Comparison of ENCODE assay signal across 8 mouse cellular contexts in the genomic region with DNA sequence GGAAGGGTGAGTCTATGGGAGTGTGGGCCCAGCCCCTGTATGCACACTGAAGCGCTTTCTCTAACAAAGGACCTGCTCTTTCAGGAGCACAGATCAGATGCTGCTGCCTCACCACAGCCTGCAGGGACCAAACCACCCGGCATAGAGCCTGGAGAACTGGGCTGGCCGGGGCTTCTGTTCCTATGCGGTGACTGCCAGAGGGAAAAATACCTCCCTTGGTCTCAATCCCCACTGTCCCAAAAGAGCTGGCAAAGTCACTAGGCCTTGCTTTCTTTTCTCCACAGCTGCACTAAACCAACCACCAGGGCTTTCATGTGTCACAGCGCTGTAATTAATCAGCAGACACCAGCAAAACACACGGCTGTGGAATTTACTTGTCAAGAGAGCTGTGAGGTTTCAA.
DNase-seq lines count a peak whose midpoint lies in the region; ATAC-seq lines count a peak whose summit lies in the region.

No protein-coding gene starts in this region.

- no peaks in the 10 kb centered on the region for H3K9me3 ChIP-seq in embryonic facial prominence, embryonic 11.5 days (replicated peaks; ENCODE audit: control insufficient read depth, low read length)
- H3K9me3 ChIP-seq in hindbrain, embryonic 10.5 days: 0 out of 2 replicates have a peak, but pooled peaks cover 2% of the 10 kb centered on the region
- H3K9me3 ChIP-seq in neural tube, embryonic 12.5 days: no peaks in the 10 kb centered on the region

- peak; percentile 30 to 47 for DNase-seq in layer of hippocampus, postnatal 10 days (ENCODE audit: low spot score in 2 of 2)
- DNase-seq in layer of hippocampus, adult 9-11 months: no peak
- peak; percentile 18 for DNase-seq in embryonic facial prominence, embryonic 11.5 days (ENCODE audit: low spot score)
- DNase-seq in hindbrain, embryonic 10.5 days (ENCODE audit: low spot score): peak; percentile 14
- DNase-seq in ovary, postnatal 10 days (ENCODE audit: low spot score): no peak
- DNase-seq in kidney, adult 11 months: no peak
- no peak for DNase-seq in natural killer cell, adult 2 months (ENCODE audit: low spot score in 2 of 2)

- H3K27me3 ChIP-seq in embryonic facial prominence, embryonic 11.5 days (ENCODE audit: control insufficient read depth, insufficient read depth, low read length): no peaks in the 10 kb centered on the region
- no peaks in the 10 kb centered on the region for H3K27me3 ChIP-seq in hindbrain, embryonic 10.5 days (ENCODE audit: insufficient read depth, poor library complexity, severe bottlenecking)
- no peaks in the 10 kb centered on the region for H3K27me3 ChIP-seq in neural tube, embryonic 12.5 days (replicated peaks)

- H3K36me3 ChIP-seq in embryonic facial prominence, embryonic 11.5 days (replicated peaks; ENCODE audit: control insufficient read depth, insufficient read depth, low read depth, low read length): no peaks in the 10 kb centered on the region
- peaks cover 19% of the 10 kb centered on the region for H3K36me3 ChIP-seq in hindbrain, embryonic 10.5 days
- H3K36me3 ChIP-seq in neural tube, embryonic 12.5 days: no peaks in the 10 kb centered on the region; the same call in 1 of the 2 replicates

- 56% methylated on average over 6 of the region's 6 CpGs for WGBS in embryonic facial prominence, embryonic 11.5 days
- 64% methylated on average over 6 of the region's 6 CpGs for WGBS in hindbrain, embryonic 10.5 days
- WGBS in neural tube, embryonic 12.5 days: 34% methylated on average over 6 of the region's 6 CpGs

- no peak overlapping the region for H3K4me3 ChIP-seq in embryonic facial prominence, embryonic 11.5 days (ENCODE audit: low read depth, low read length)
- H3K4me3 ChIP-seq in hindbrain, embryonic 10.5 days: no peak overlapping the region
- H3K4me3 ChIP-seq in neural tube, embryonic 12.5 days: no peak overlapping the region

- ATAC-seq in embryonic facial prominence, embryonic 11.5 days (replicated peaks; ENCODE audit: insufficient number of reproducible peaks, low FRiP score, low TSS enrichment, low read depth): no peak
- ATAC-seq in neural tube, embryonic 12.5 days (ENCODE audit: low FRiP score, low read depth): peak; percentile 33; the same call in 1 of the 2 replicates

- H3K4me2 ChIP-seq in embryonic facial prominence, embryonic 11.5 days (ENCODE audit: low read depth, low read length): no peak overlapping the region
- H3K4me2 ChIP-seq in neural tube, embryonic 12.5 days (replicated peaks): no peak overlapping the region

- 0 out of 2 replicates have a peak overlapping the region, but pooled peaks have one; percentile 21 for H3K27ac ChIP-seq in embryonic facial prominence, embryonic 11.5 days (replicated peaks; ENCODE audit: low read depth, low read length)
- H3K27ac ChIP-seq in hindbrain, embryonic 10.5 days: peak overlapping the region; percentile 66
- H3K27ac ChIP-seq in neural tube, embryonic 12.5 days: no peak overlapping the region

- H3K9ac ChIP-seq in embryonic facial prominence, embryonic 11.5 days (replicated peaks; ENCODE audit: low read length): no peak overlapping the region
- no peak overlapping the region for H3K9ac ChIP-seq in neural tube, embryonic 12.5 days

- no peaks in the 10 kb centered on the region for H3K4me1 ChIP-seq in embryonic facial prominence, embryonic 11.5 days (ENCODE audit: control insufficient read depth, insufficient read depth, low read length)
- H3K4me1 ChIP-seq in hindbrain, embryonic 10.5 days (replicated peaks): peaks cover 10% of the 10 kb centered on the region
- H3K4me1 ChIP-seq in neural tube, embryonic 12.5 days: peaks cover 8% of the 10 kb centered on the region

Comparison
In these comparisons a context has a peak if more than half of its experiments do, and no peak if none do; other contexts are left out.
1. DNase-seq: peak in layer of hippocampus, postnatal 10 days (2 of 2), embryonic facial prominence, embryonic 11.5 days (single experiment) and hindbrain, embryonic 10.5 days (single experiment); none in layer of hippocampus, adult 9-11 months (single experiment), ovary, postnatal 10 days (single experiment), kidney, adult 11 months (single experiment) and natural killer cell, adult 2 months (0 of 2).